Mouse (Mus musculus) lung, adult 2 months (tissue): ENCODE results near the gene Map4.

Experiments used
- CTCF ChIP-seq: fragments of 200-500 bp; IDR thresholded peaks from 2 replicates; pipeline ENCODE4 v1.5.1; 2011; ENCODE audit warnings: mild to moderate bottlenecking, low read length, control low read depth; ENCODE audit not compliant: insufficient read depth
- POLR2A ChIP-seq: fragments of 200-500 bp; IDR thresholded peaks from 2 replicates; pipeline ENCODE4 v1.6.1; 2011; ENCODE audit warnings: low read depth, mild to moderate bottlenecking, control low read depth, low read length, borderline replicate concordance; ENCODE audit errors: extremely low read depth

- TF ChIP-seq POLR2A, result no peak
- TF ChIP-seq CTCF, result no peak
Measured at GRCm38 (mm10) chr9:110054080-110054421, 122.8 kb downstream of the Map4 start.
